Mouse (Mus musculus): ENCODE measurements around the gene Prr12. TPM values are rescaled to one million over a fixed set of nuclear protein-coding genes. Genes with fewer than 3 reads are reported as not detected.
A peak's percentile ranks its signal among the peaks of the same experiment; 100 is the strongest.

The Prr12 gene
- total RNA-seq, 1 experiment from 2014 or later, result 78.5 TPM

DNA sequence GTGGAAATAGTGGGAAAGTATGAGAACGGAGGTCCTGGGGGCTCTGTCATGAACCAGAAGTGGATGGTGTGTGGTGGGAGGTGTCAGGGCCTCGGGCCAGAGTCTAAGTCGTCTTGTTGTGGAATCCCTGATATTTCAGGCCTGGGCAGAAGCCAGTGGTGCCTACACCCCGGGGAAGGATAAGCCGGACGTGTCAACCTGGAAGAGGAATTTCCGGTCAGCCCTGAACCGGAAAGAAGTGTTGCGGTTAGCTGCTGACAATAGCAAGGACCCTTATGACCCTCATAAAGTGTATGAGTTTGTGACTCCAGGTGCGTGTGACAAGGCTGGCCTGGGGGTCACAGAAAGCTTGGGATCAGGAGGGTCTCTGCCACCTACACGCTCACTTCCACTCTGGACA lies 52.9 kb downstream of the Prr12 start:
- DNase-seq, result no peak

- peak; percentile 70 for DNase-seq
Measured at GRCm38 (mm10) chr7:44998501-44998955, 54.2 kb downstream of the Prr12 start, which contains the start of gene Bcl2l12. TSS of gene Bcl2l12 (minus strand) at chr7:44998712.

- no peak for DNase-seq
Measured at GRCm38 (mm10) chr7:44997940-44998428, 54.7 kb downstream of the Prr12 start.

GRCm38 (mm10) chr7:44997231-44997939 lies 55.3 kb downstream of the Prr12 start, which contains the start of gene Irf3:
TSS of gene Irf3 (plus strand) at chr7:44997648.
- peak; percentile 94 for DNase-seq

DNA sequence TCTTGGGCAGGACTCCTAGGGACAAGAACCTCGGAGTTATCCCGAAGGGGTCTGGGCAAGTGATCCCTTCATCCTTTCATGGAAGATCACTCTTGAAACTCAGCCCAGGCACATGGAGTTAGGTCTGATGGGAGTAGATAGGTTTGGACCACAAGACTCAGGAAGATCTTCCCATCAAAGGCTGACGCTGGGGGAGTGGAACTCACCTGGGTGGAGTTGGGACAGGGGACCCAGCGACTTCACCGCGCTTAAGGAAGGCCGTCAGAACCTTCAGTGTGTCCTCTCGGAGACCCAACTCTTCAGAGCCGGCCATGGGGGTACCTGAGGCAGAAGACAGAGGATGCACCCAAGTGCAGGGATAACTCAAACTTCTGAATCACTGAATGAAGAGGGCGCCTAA lies 56.0 kb downstream of the Prr12 start:
- DNase-seq, result no peak

GRCm38 (mm10) chr7:44986879-44987718 lies 65.6 kb downstream of the Prr12 start:
- no peak for DNase-seq

GRCm38 (mm10) chr7:44986192-44986878 lies 66.3 kb downstream of the Prr12 start, which contains the start of gene Prmt1:
TSS of gene Prmt1 (minus strand) at chr7:44986568.
- DNase-seq, result peak; percentile 93

- peak; percentile 73 for DNase-seq
Measured at GRCm38 (mm10) chr7:44985595-44986191, 67.0 kb downstream of the Prr12 start.

DNA sequence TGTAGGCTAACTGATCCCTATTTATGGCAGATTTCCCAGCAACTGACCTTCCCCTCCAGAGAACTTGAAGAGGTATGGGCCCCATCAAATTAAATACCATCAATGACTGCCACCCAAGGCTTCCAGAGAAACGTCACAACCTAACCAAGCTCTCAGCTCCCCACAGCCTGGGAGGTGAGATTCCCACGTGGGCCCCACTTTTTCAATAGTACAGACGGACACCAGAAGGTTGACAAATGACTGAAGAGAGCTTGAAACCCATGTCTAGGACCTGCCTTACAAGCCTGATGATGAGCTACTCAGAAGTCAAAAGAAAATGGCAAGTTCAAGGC lies 67.9 kb downstream of the Prr12 start:
- DNase-seq, result no peak

DNA sequence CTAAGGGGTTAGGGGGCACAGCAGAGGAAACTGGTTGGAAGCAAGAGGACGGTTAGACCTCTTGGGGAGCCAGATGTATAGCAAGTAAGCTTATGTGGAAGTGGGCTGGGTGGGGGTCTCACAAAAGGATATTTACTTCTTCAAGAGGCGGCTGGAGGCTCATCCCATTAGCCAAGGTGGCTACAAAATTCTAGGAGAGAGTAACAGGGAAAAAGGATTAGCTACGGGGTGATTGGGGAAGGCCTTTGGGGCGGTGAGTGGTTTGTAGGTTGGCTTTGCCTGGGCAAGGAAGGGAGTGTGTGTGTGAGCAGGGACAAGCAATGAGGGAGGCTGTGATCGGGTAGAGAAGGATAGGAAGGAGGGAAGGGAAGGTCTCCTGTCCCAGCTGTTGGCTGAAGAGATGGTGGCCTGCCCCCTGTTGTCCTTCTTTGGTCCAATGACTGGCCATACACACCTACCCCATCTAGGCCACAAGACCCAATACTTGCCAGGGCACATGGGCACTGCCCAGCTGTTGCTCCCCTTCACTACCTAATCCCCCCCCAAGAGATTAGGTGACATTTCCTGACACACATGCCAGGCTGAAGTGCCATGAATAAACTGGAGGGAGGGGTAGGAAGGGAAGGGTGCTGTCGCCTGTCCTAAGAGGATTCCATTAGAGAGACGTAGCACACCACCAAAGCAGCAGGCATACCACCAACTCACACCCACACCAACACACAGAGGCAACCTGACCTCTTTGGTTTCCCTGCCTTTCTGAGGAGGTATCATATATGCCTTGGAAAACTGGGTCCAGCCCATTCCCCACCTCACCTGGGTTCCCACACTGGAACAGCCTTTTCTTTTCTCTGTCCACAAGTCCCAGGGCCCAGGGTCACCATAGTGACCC lies 68.5 kb downstream of the Prr12 start:
- no peak for DNase-seq

- peak; percentile 90 for DNase-seq
Measured at GRCm38 (mm10) chr7:44983085-44983484, 69.6 kb downstream of the Prr12 start.

DNA sequence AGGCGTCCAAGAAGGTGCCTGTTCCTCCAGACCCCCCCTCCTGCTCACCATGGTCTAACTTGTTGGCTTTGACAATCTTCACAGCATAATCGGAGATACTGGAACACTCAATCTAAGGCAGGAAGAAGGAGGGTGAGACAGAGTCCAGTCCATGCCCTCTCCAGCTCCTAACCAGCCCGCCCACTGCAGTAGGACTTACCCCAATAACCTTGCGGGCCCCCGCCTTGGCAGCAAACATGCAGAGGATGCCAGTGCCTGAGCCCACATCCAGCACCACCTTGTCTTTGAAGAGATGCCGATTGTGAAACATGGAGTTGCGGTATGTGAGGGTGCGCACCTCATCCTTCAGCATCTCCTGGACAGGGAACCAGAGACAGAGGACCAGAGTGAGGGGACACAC lies 71.1 kb downstream of the Prr12 start:
- DNase-seq, result no peak

DNA sequence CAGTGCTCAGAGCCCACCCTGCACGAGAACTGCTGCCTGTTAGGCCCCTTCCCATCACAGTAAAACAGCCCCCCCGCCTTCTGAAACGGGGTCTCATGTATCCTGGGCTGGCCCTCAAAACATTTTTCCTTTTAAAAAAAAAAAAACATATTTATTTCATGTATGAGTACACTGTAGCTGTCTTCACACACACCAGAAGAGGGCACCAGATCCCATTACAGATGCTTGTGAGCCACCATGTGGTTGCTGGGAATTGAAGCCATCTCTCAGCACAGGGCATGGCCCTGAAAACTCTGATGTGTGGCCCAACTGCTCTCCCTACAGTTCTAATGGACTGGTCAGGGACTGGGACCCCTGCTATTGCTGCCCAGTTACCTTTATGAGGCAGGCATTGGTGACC lies 74.4 kb downstream of the Prr12 start:
- DNase-seq, result no peak

Small RNA genes within 50 kb of the gene (microRNA-seq; reads per million reads assigned to microRNA genes)
- gene Mir7054, result 0 reads per million in 2 experiments

Other genes with a start within 250 kb of the Prr12 start
- gene Nup62, start 236.8 kb downstream of the Prr12 start, total RNA-seq (2021), result 40.5 and 44.4 TPM in 2 replicates
- gene Il4i1, start 236.5 kb downstream of the Prr12 start, total RNA-seq (2021), result 2.8 and 3.4 TPM in 2 replicates
- 108 and 165 TPM in 2 replicates for gene Atf5, start 236.2 kb downstream of the Prr12 start, total RNA-seq (2021)
- 116 and 138 TPM in 2 replicates for gene Akt1s1, start 203.9 kb downstream of the Prr12 start, total RNA-seq (2021)
- gene Tbc1d17, start 203.8 kb downstream of the Prr12 start, total RNA-seq (2021), result 62.1 and 88.5 TPM in 2 replicates
- 53.2 and 55.8 TPM in 2 replicates for gene Pnkp, start 195.7 kb downstream of the Prr12 start, total RNA-seq (2021)
- 309 and 326 TPM in 2 replicates for gene Ptov1, start 183.1 kb downstream of the Prr12 start, total RNA-seq (2021)
- gene Med25, start 160.2 kb downstream of the Prr12 start, total RNA-seq (2021), result 93.7 and 103 TPM in 2 replicates
- gene Fuz, start 156.8 kb downstream of the Prr12 start, total RNA-seq (2021), result 37.4 and 37.8 TPM in 2 replicates
- gene Ap2a1, start 123.4 kb downstream of the Prr12 start, total RNA-seq (2021), result 83.7 and 115 TPM in 2 replicates
- gene Tsks, start 109.7 kb downstream of the Prr12 start, total RNA-seq (2021), result not detected in 2 replicates
- 13.3 and 16.5 TPM in 2 replicates for gene Cpt1c, start 78.0 kb downstream of the Prr12 start, total RNA-seq (2021)
- 177 and 221 TPM in 2 replicates for gene Prmt1, start 66.3 kb downstream of the Prr12 start, total RNA-seq (2021)
- gene Irf3, start 55.2 kb downstream of the Prr12 start, total RNA-seq (2021), result 138 and 151 TPM in 2 replicates
- gene Bcl2l12, start 54.2 kb downstream of the Prr12 start, total RNA-seq (2021), result 18.7 and 24.4 TPM in 2 replicates
- gene Scaf1, start 36.5 kb downstream of the Prr12 start, total RNA-seq (2021), result 86.4 and 99.4 TPM in 2 replicates
- gene Rras, start 34.9 kb downstream of the Prr12 start, total RNA-seq (2021), result 94.0 and 102 TPM in 2 replicates
- 46.5 and 67.2 TPM in 2 replicates for gene Nosip, start 9.5 kb upstream of the Prr12 start, total RNA-seq (2021)
- 19.2 and 21.4 TPM in 2 replicates for gene Prrg2, start 9.8 kb upstream of the Prr12 start, total RNA-seq (2021)
- 27.7 and 33.5 TPM in 2 replicates for gene Rcn3, start 39.3 kb upstream of the Prr12 start, total RNA-seq (2021)
- 88.4 and 96.1 TPM in 2 replicates for gene Fcgrt, start 51.0 kb upstream of the Prr12 start, total RNA-seq (2021)
- gene Rps11, start 71.6 kb upstream of the Prr12 start, total RNA-seq (2021), result 1,211 and 1,259 TPM in 2 replicates
- gene Rpl13a, start 75.9 kb upstream of the Prr12 start, total RNA-seq (2021), result 1,469 and 1,540 TPM in 2 replicates
- not detected in 2 replicates for gene Gm45713, start 83.3 kb upstream of the Prr12 start, total RNA-seq (2021)
- 29.1 and 32.1 TPM in 2 replicates for gene Flt3l, start 83.6 kb upstream of the Prr12 start, total RNA-seq (2021)
- gene Pih1d1, start 101.4 kb upstream of the Prr12 start, total RNA-seq (2021), result 61.7 and 74.3 TPM in 2 replicates
- gene Aldh16a1, start 101.7 kb upstream of the Prr12 start, total RNA-seq (2021), result 79.2 and 106 TPM in 2 replicates
- 0.15 and 0.33 TPM in 2 replicates for gene Slc17a7, start 111.1 kb upstream of the Prr12 start, total RNA-seq (2021)
- gene Gfy, start 126.7 kb upstream of the Prr12 start, total RNA-seq (2021), result not detected in 2 replicates
- gene Pth2, start 128.1 kb upstream of the Prr12 start, total RNA-seq (2021), result not detected in 2 replicates
- gene Ccdc155, start 152.0 kb upstream of the Prr12 start, total RNA-seq (2021), result 0.12 TPM in 1 of 2 replicates, not detected in the other
- gene Dkkl1, start 159.3 kb upstream of the Prr12 start, total RNA-seq (2021), result not detected in 2 replicates
- gene Tead2, start 162.9 kb upstream of the Prr12 start, total RNA-seq (2021), result 15.0 and 15.3 TPM in 2 replicates
- 2.7 TPM in 2 replicates for gene Cd37, start 186.2 kb upstream of the Prr12 start, total RNA-seq (2021)
- not detected in 2 replicates for gene Slc6a16, start 188.2 kb upstream of the Prr12 start, total RNA-seq (2021)
- not detected in 2 replicates for gene Slc6a21, start 224.6 kb upstream of the Prr12 start, total RNA-seq (2021)

Measured in adrenal gland, postnatal 25 days (tissue).